Mouse (Mus musculus): ENCODE results near the gene Stat2. TPM values are rescaled to one million over a fixed set of nuclear protein-coding genes. Genes with fewer than 3 reads are reported as not detected.

The Stat2 gene
- total RNA-seq, 2 experiments from 2014 or later: 10.5 to 11.2 TPM

DNA sequence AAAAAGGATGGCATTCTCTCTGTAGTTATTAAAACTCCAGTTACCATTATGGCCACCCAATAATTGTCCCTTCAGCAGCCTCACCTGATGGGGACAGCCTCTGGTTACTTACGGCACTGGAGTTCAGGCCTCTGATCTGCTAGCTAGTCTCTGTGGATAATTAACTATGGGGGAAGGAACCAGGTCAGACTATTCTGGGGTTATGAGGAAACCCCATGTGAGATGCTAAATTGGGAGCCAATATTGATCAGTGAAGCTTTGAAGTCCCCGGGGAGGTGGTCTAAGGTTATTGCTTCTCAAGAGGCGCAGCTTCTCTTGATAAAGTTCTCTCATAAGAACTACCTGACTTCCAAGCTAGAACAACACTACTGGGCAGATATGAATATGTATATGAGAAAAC is 65.8 kb downstream of the Stat2 start:
- intact Hi-C loops (cut with DNase I): no loop called here
- DNase-seq: no peak

DNA sequence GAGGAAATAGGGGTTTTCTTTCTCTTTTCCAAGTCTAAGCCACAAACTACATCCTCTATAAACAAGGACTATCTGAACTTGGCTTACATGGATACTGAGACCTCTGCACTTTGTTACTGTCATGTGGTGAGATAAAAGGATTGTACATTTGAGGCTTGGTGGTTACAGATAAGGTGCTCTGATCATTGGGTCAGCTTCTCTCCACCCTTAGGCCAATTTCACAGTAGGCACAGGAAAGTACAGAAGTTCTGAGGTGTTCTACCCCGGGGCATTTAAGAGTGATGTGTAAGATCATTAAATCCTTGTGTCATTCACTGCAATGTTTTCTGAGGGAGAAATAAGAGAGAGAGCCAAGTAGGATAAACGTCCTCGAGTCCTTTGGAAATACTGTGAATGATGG is 66.2 kb downstream of the Stat2 start:
- DNase-seq: no peak
- intact Hi-C loops (cut with DNase I): no loop called here

DNA sequence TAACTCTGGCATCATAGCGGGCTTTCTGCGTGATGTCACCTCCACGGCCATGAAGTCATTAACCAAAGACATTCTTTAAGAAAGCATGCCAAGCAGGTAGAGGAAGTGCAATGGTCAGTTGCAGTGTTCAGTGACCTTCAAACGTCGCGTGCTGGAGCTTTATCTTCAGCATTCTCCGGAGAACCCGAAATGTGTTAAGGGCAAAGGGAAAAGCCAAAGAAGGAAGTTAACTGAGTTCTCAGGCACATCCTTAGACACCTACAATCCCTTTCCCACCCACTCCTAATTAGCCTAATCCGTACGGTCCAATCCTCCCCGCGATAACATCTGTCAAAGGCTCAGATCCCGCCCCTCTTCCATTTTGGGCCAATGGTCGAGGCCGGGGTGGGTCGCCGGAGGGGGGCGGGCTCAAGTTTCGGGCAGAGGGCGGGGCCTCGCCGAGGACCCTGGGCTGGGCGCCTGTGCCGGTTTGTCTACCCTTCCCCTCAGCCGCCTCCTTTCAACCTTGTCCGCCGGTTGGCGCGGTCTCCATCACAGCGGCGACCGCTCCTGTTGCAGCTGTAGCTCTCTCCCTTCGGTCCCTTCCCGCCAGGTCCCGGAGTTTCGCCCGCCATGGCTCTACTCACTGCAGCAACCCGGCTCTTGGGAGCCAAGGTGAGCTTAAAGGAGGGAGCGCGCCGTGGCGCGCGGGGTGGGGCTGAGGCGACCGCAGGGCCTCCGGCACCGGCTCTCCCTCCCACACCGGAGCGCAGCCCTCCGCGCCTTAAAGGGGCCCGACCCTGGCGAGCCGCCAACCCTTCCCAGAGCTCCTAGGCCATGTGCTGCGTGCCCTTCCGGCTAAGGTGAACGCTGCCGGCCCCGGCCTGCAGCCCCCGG is 67.2 kb downstream of the Stat2 start, which contains the start of gene Cs:
Gene Cs, plus strand, starts transcription at position 429 of the 876 bp plus-strand sequence.
- DNase-seq: peak; percentile 97 to 98
- intact Hi-C loops (cut with DNase I): no loop called here

DNA sequence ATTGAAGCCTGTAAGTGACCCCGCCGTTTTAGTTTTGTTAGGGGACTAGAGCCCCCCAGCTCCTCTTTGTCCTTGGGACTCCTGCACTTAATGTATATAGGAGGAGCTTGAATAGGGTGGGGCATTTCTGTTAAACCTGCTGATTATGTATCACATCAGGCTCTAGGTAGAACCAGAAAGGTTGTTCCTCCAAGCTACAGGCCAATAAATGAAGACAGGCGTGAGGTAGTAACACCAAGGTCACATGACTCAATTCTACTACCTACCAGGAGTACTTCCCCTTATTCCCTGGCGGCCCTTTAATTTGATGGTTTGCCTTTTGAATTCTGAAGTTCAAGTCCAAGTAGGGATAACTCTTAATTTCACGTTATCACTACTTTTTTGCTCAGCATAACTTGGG is 68.1 kb downstream of the Stat2 start:
- DNase-seq: no peak
- intact Hi-C loops (cut with DNase I): no loop called here

DNA sequence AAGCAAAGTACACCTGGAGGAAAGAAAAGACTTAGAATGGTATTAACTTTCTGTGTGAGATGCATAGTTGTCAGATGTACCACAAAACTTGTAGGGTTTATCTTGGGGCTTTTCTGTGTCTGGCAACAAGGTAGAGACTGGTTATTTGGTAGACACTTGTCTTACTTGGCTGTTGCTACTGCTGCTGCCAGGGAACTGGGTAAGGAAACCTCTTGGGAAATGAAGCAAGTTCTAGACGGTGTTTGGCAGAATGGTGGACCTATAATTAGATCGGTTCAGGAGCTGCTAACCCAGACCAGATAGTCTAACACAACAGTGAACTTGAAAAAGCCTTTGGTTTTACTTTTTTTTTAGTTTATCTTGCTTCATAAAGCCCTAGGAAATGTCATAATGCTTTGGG is 68.6 kb downstream of the Stat2 start:
- DNase-seq: no peak
- intact Hi-C loops (cut with DNase I): no loop called here

DNA sequence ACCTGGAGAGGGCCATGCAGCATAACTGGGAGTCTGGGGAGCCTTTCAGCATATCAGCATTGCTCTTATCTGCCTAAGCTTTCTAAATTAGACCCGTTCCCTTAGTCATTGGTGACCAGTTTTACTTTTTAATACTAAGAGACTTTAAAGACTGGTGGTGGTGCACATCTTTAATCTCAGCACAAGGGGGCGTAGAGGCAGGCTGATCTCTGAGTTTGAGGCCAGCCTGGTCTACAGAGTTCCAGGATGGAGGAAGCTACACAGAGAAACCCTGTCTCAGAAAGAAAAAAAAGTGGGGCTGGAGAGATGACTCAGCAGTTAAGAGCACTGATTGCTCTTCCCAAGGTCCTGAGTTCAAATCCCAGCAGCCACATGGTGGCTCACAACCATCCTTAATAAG is 69.9 kb downstream of the Stat2 start:
- no peak for DNase-seq

More for the DNA sequence above, 69.9 kb downstream of the Stat2 start:
- intact Hi-C loops (cut with DNase I): no loop called here

Other genes starting within 250 kb of the Stat2 start
- 100 to 1,000 TPM; 510 TPM for gene Naca, start 235.0 kb upstream of the Stat2 start, total RNA-seq (2021)
- 10 to 100 TPM; 71.7 to 80.0 TPM for gene Ptges3, start 211.6 kb upstream of the Stat2 start, total RNA-seq (2021)
- 1,000 to 10,000 TPM; 8,344 to 8,412 TPM for gene Atp5b, start 187.3 kb upstream of the Stat2 start, total RNA-seq (2021)
- 10 to 100 TPM; 27.2 to 27.4 TPM for gene Baz2a, start 179.0 kb upstream of the Stat2 start, total RNA-seq (2021)
- 10 to 100 TPM; 79.3 to 82.2 TPM for gene Rbms2, start 90.3 kb upstream of the Stat2 start, total RNA-seq (2021)
- gene Gls2, start 76.1 kb upstream of the Stat2 start, total RNA-seq (2021): under 1 TPM; 0.60 to 0.90 TPM
- 10 to 100 TPM; 40.5 to 43.3 TPM for gene Spryd4, start 58.8 kb upstream of the Stat2 start, total RNA-seq (2021)
- not detected for gene Mip, start 44.7 kb upstream of the Stat2 start, total RNA-seq (2021)
- gene Timeless, start 38.5 kb upstream of the Stat2 start, total RNA-seq (2021): 10 to 100 TPM in 1 of 2 experiments, 1 to 10 TPM in 1; 6.6 to 11.1 TPM
- under 1 TPM in 1 of 2 experiments, not detected in 1; 0.19 TPM for gene Apon, start 16.5 kb upstream of the Stat2 start, total RNA-seq (2021)
- not detected for gene Apof, start 1.9 kb upstream of the Stat2 start, total RNA-seq (2021)
- under 1 TPM; 0.22 to 0.26 TPM for gene Il23a, start 28.2 kb downstream of the Stat2 start, total RNA-seq (2021)
- 10 to 100 TPM; 13.2 to 13.7 TPM for gene Pan2, start 32.8 kb downstream of the Stat2 start, total RNA-seq (2021)
- 10 to 100 TPM; 58.1 to 66.7 TPM for gene Cnpy2, start 51.9 kb downstream of the Stat2 start, total RNA-seq (2021)
- gene Cs, start 67.2 kb downstream of the Stat2 start, total RNA-seq (2021): 1,000 to 10,000 TPM; 1,195 to 1,221 TPM
- 100 to 1,000 TPM; 208 to 209 TPM for gene Coq10a, start 98.4 kb downstream of the Stat2 start, total RNA-seq (2021)
- 10 to 100 TPM; 46.5 to 47.5 TPM for gene Ankrd52, start 106.6 kb downstream of the Stat2 start, total RNA-seq (2021)
- not detected for gene Slc39a5, start 130.7 kb downstream of the Stat2 start, total RNA-seq (2021)
- 10 to 100 TPM; 43.6 to 45.6 TPM for gene Nabp2, start 140.9 kb downstream of the Stat2 start, total RNA-seq (2021)
- gene Rnf41, start 141.1 kb downstream of the Stat2 start, total RNA-seq (2021): 10 to 100 TPM; 19.7 to 19.8 TPM
- 10 to 100 TPM; 76.6 to 80.5 TPM for gene Smarcc2, start 188.7 kb downstream of the Stat2 start, total RNA-seq (2021)
- 100 to 1,000 TPM; 357 to 392 TPM for gene Myl6, start 223.6 kb downstream of the Stat2 start, total RNA-seq (2021)
- gene Myl6b, start 228.1 kb downstream of the Stat2 start, total RNA-seq (2021): 1 to 10 TPM; 3.3 to 4.3 TPM

All from heart, postnatal 14 days (tissue).